Mouse (Mus musculus) hindbrain, embryonic 11.5 days (tissue): ENCODE measurements around the gene Lrrc29. TPM values are rescaled to one million over a fixed set of nuclear protein-coding genes. Genes with fewer than 3 reads are reported as not detected.

Experiments
- ATAC-seq: fragments of 200-750 bp; cut with Nextera tagmentation; 2 replicates; pipeline ENCODE4 v1.8.0; 2017; ENCODE audit warnings: mild to moderate bottlenecking, moderate TSS enrichment, moderate library complexity; ENCODE audit not compliant: low FRiP score
- DNase-seq: peaks from one replicate; pipeline ENCODE4 v3.0.0-alpha.2; 2015; ENCODE audit warnings: low spot score
- H3K27ac ChIP-seq: fragments of 300-500 bp; sonication (generic); 2 replicates; pipeline ENCODE4 v1.5.1; 2014; ENCODE audit warnings: mild to moderate bottlenecking, low read depth, low read length
- H3K27me3 ChIP-seq: fragments of 300-500 bp; sonication (generic); 2 replicates; pipeline ENCODE4 v1.6.1; 2014; ENCODE audit warnings: mild to moderate bottlenecking, low read length, moderate library complexity, mixed read lengths; ENCODE audit not compliant: control insufficient read depth, insufficient read depth
- H3K36me3 ChIP-seq: fragments of 300-500 bp; sonication (generic); 2 replicates; pipeline ENCODE4 v1.6.1; 2014; ENCODE audit warnings: mild to moderate bottlenecking, low read length, moderate library complexity, mixed read lengths; ENCODE audit not compliant: control insufficient read depth, insufficient read depth
- H3K4me1 ChIP-seq: fragments of 300-500 bp; sonication (generic); replicated peaks from 2 replicates; pipeline ENCODE4 v1.6.1; 2014; ENCODE audit warnings: low read length, mixed read lengths; ENCODE audit not compliant: control insufficient read depth, insufficient read depth
- H3K4me2 ChIP-seq: fragments of 300-500 bp; sonication (generic); replicated peaks from 2 replicates; pipeline ENCODE4 v1.6.1; 2014; ENCODE audit warnings: mild to moderate bottlenecking, low read depth, low read length
- H3K4me3 ChIP-seq: fragments of 300-500 bp; sonication (generic); 2 replicates; pipeline ENCODE4 v1.5.1; 2014; ENCODE audit warnings: low read depth, low read length
- H3K9ac ChIP-seq: fragments of 300-500 bp; sonication (generic); 2 replicates; pipeline ENCODE4 v1.6.1; 2014; ENCODE audit warnings: low read depth, low read length
- H3K9me3 ChIP-seq: fragments of 300-500 bp; sonication (generic); 2 replicates; pipeline ENCODE4 v1.6.1; 2016; ENCODE audit warnings: low read length; ENCODE audit not compliant: control insufficient read depth
- WGBS: fragments of 180-500 bp; shearing (Covaris S2); extraction: QIAGEN DNeasy Blood & Tissue Kit; methylation state at CpG from one replicate; pipeline ENCODE4 v1.1.7; 2014; 5-methylcytosine and 5-hydroxymethylcytosine counted together
- polyA plus RNA-seq: library from polyadenylated mRNA; unstranded; fragments of >200 nt; fragmentation: Nextera tagmentation; extraction: Ambion mirVana; gene quantifications from 2 replicates; pipeline ENCODE4 v1.2.1, GENCODE M21; 2014

The Lrrc29 gene
- 0.98 and 1.2 TPM in 2 replicates for polyA plus RNA-seq

DNA sequence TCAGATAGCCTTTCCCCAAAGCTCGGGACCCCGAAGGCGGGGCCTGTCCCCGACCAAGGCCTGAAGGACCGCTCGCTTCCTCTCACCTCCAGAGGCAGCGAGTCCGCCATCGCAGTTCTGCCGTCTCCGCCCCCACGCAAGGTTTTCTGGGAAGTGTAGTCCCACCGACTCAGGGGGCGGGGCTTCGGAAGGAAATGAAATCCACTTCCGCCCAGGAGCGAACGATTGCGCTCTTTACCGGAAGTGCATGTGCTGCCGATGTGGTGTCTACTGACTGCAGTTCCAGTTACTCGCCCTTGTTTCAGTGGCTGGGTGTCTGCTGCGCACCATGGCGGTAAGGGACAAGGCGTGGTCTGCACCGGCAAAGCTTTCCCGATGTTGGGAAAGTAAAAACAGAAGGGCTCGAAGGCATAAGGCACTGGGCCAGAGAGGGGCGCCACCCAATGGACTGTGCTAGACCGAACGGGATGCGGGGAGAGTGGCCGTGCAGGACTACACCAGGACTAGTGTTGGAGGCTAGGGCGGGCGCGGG lies at the start of gene Lrrc29, which contains the start of gene Tmem208:
Gene Lrrc29 (minus strand): TSS at position 138 of the 532 bp plus-strand sequence.
Gene Tmem208 (plus strand): TSS at position 214 of the 532 bp plus-strand sequence.
- WGBS, result under 1% methylated on average over 36 of the region's 36 CpGs
- Histone ChIP-seq H3K27ac (peak within 1 kb of the TSS; percentile 73), H3K9me3 (no peaks in the 10 kb centered on the region), H3K27me3 (no peaks in the 10 kb centered on the region), H3K9ac (peak within 1 kb of the TSS; percentile 63), H3K36me3 (peaks cover 4% of the 10 kb centered on the region; the same call in 1 of the 2 replicates), H3K4me2 (peak within 1 kb of the TSS; percentile 83), H3K4me3 (peak within 1 kb of the TSS; percentile 64), H3K4me1 (peaks cover 6% of the 10 kb centered on the region; the same call in 1 of the 2 replicates)
- peak; percentile 99 for DNase-seq
- ATAC-seq, result peak; percentile 93

DNA sequence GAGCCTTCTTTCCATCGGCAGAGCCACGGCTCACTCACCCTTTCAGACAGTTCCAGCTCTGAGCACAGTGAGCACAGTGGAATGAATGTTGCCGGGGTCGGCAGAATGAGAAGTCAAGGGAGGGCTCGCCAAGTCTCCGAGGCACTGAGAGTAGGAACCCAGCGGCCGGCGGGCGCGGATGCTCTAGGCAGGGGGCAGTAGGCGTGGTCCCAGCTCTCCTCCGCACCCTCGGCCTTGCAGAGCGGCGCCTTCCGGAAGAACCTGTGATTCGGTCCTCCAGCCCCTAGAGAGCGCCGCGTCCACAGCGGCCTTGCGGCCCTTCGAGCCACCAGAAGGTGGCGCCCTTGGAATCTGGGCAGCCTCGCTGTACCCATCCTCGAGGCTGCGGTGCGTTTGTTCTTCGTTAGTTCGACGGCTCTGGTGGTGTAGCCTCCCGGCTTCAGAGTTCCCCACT lies 48.5 kb upstream of the Lrrc29 start:
- ATAC-seq, result peak; percentile 32; the same call in 1 of the 2 replicates
- WGBS, result 26% methylated on average over 33 of the region's 33 CpGs
- H3K9ac ChIP-seq, result no peak overlapping the region
- no peaks in the 10 kb centered on the region for H3K4me1 ChIP-seq
- H3K27ac ChIP-seq, result no peak overlapping the region
- H3K27me3 ChIP-seq, result no peaks in the 10 kb centered on the region
- H3K4me2 ChIP-seq, result peak overlapping the region; percentile 36
- H3K36me3 ChIP-seq, result no peaks in the 10 kb centered on the region
- no peak overlapping the region for H3K4me3 ChIP-seq
- peak; percentile 66 for DNase-seq
- 0 out of 2 replicates have a peak, but pooled peaks cover 4% of the 10 kb centered on the region for H3K9me3 ChIP-seq

DNA sequence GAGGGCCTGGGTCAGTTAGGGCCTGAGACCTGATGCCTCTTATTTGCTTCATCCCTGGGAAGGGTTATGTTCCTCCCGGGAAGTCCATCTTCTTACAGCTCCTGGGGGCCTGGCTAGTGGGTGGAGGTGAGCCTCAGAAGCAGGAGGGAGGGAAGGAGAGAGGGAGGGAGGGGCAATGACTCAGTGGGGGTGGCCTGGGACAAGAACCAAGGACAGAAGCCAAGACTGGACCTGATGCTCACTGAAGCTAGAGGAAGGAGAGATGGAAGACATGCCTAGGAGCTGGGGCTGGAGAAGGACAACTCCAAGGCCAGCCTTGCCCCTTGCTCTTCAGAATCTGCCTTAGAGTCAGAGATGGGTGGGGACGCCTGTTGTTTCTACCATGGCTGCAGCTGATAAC lies 47.0 kb upstream of the Lrrc29 start, which contains the start of gene Plekhg4:
Gene Plekhg4 (plus strand): TSS at position 243 of the 400 bp plus-strand sequence.
- Histone ChIP-seq H3K9ac (no peak within 1 kb of the TSS), H3K4me1 (no peaks in the 10 kb centered on the region), H3K9me3 (0 out of 2 replicates have a peak, but pooled peaks cover 4% of the 10 kb centered on the region), H3K36me3 (no peaks in the 10 kb centered on the region), H3K27ac (no peak within 1 kb of the TSS), H3K27me3 (no peaks in the 10 kb centered on the region), H3K4me2 (no peak within 1 kb of the TSS), H3K4me3 (no peak within 1 kb of the TSS)
- 48% methylated on average over 2 of the region's 2 CpGs for WGBS
- ATAC-seq (no peak), DNase-seq (no peak)

DNA sequence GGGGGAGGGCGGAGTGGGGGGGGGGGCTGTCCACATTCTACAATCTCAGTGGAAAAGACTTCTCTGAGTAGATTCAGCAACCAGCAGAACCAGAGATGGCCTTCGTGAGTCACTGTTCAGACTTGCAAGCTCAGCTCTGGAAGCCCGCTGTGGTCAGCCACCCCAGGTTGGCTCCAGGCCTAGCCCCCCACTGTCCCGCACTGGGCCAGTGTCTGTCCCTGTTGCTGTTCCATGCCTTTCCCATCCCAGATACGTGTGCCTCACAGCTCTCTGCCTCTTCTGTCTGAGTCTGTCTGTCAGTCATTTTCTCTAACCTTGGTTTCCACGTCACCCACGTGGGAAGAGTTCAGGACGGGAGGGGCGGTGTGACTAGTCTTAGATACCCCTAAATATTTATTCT lies 46.4 kb upstream of the Lrrc29 start:
- 68% methylated on average over 9 of the region's 9 CpGs for WGBS
- H3K4me1 ChIP-seq, result no peaks in the 10 kb centered on the region
- H3K36me3 ChIP-seq, result no peaks in the 10 kb centered on the region
- H3K27me3 ChIP-seq, result no peaks in the 10 kb centered on the region
- no peak overlapping the region for H3K4me3 ChIP-seq
- 0 out of 2 replicates have a peak, but pooled peaks cover 4% of the 10 kb centered on the region for H3K9me3 ChIP-seq
- ATAC-seq, result no peak
- no peak overlapping the region for H3K4me2 ChIP-seq
- no peak for DNase-seq
- no peak overlapping the region for H3K27ac ChIP-seq
- no peak overlapping the region for H3K9ac ChIP-seq

DNA sequence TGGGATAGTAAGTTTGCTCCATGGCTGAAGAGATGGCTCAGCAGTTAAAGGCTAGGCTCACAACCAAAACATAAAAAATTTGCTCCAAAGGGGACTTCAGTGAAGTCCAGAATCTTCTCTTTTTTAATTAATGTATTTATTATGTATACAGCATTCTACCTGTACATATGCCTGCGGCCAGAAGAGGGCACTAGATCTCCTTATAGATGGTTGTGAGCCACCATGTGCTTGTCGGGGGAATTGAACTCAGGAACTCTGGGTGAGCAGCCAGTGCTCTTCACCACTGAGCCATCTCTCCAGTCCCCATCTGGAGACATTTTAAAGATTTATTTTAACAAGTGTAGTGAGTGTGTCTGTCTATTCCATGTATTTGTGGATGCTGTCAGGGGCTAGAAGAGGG lies 41.0 kb upstream of the Lrrc29 start:
- Histone ChIP-seq H3K4me2 (no peak overlapping the region), H3K4me3 (no peak overlapping the region), H3K9ac (no peak overlapping the region), H3K9me3 (no peaks in the 10 kb centered on the region), H3K4me1 (no peaks in the 10 kb centered on the region), H3K27me3 (no peaks in the 10 kb centered on the region), H3K36me3 (no peaks in the 10 kb centered on the region), H3K27ac (no peak overlapping the region)
- ATAC-seq, result no peak
- DNase-seq, result peak; percentile 40
- 67% methylated on average over 2 of the region's 2 CpGs for WGBS

DNA sequence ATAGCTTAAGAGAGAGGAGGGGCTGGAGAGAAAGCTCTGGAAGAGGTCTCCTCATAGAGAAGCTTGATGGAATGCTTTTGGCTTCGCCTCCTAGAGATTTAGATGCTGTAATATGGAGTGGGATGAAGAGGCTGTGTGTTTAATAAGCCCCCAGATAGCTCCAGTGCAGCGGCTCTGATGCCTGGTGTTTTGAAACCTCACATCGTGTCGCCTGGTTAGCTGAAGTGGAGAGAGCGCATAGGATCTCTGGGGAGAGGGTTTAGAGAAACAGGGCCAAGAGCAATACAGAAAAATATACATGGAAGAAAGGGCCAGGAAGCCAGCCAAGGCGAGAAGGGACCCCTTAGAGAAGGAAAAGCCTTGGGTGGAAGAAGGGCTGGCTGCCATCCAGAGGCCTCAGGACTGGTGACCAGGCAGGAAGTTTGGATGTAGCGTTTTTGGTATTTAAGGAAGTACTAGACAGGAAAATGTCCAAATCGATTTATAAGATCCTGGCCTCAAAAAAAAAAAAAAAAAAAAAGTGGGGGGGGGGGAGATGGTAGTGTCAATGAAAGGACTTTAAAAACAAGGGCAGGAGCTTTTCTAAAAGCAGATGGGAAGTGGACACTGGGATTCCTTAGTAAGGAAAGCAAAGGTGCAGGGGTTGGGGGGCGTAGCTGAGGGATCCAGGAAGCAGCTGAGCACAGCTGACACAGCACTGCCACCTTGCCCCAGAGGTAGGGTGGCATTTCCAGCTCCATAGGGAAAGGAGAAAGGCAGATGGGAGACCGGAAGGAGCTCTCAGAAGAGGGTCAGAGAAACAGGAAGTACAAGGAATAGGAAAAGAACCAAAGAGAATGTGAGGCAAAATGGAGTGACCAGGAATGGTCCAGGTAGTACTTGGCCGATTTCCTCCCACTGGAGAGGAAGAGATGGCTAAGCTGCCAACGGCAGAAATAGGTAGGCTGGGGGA lies 35.9 kb upstream of the Lrrc29 start:
- Histone ChIP-seq H3K4me2 (no peak overlapping the region), H3K9ac (no peak overlapping the region), H3K27me3 (no peaks in the 10 kb centered on the region), H3K4me3 (no peak overlapping the region), H3K9me3 (no peaks in the 10 kb centered on the region), H3K27ac (no peak overlapping the region), H3K36me3 (no peaks in the 10 kb centered on the region), H3K4me1 (no peaks in the 10 kb centered on the region; the same call in 1 of the 2 replicates)
- DNase-seq, result no peak
- WGBS, result 86% methylated on average over 12 of the region's 12 CpGs
- no peak for ATAC-seq

DNA sequence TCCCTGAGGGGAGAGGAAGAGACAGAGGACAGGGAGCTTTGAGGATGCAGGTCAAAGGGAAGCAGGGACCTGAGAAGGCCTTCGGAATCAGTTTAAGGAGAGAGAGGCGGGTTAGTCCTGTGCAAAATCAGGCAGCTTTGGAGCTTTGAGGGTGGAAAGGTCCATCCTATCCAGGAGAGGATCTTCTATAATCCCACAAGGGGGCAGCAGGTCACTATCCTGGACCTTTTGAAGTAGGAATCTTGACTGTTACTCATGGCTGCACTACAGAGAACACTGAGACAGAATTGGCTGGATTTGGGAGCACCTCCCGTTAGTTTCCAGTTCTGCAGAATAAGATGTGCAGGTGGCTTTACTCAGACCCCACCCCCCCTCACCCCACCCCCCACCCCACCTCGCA lies 33.6 kb upstream of the Lrrc29 start:
- no peaks in the 10 kb centered on the region for H3K27me3 ChIP-seq
- no peak overlapping the region for H3K9ac ChIP-seq
- H3K4me3 ChIP-seq, result no peak overlapping the region
- H3K27ac ChIP-seq, result no peak overlapping the region
- no peaks in the 10 kb centered on the region for H3K9me3 ChIP-seq
- H3K4me2 ChIP-seq, result no peak overlapping the region
- H3K36me3 ChIP-seq, result no peaks in the 10 kb centered on the region
- DNase-seq (peak; percentile 53), ATAC-seq (peak; percentile 26; the same call in 1 of the 2 replicates)
- H3K4me1 ChIP-seq, result peaks cover 2% of the 10 kb centered on the region; the same call in 1 of the 2 replicates
- WGBS, result 54% methylated on average over 4 of the region's 4 CpGs

DNA sequence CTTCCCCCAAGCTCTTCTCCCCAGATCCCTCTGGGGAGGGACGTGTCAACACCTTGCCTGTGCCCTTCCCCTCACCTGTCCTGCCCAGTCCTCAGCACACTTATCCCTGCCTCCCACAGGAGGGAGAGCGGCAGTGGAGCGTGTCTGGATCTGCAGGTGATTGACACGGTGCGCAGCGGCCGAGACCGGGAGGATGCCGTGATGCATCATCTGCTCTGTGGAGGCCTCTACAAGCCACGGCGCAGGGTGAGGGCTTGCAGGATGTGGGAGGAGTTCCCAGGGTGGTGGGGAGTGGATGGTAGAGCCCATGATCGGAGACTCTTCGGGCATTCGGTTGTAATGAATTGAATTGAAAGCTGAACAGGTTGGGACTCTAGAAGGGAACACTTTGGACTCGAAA lies 33.1 kb upstream of the Lrrc29 start:
- Histone ChIP-seq H3K9ac (no peak overlapping the region), H3K4me1 (peaks cover 2% of the 10 kb centered on the region; the same call in 1 of the 2 replicates), H3K4me2 (no peak overlapping the region), H3K4me3 (no peak overlapping the region), H3K9me3 (no peaks in the 10 kb centered on the region), H3K36me3 (no peaks in the 10 kb centered on the region), H3K27me3 (no peaks in the 10 kb centered on the region), H3K27ac (no peak overlapping the region)
- ATAC-seq (peak; percentile 31; the same call in 1 of the 2 replicates), DNase-seq (no peak)
- WGBS, result 69% methylated on average over 15 of the region's 15 CpGs
